Mouse (Mus musculus): ENCODE measurements at regions not wholly inside any gene's neighbourhood (a gene's known extent, or its start where the extent isn't known, plus 50 kb on each side); places are given as distances from the start of the nearest gene placed in this dataset. TPM values are rescaled to one million over a fixed set of nuclear protein-coding genes. Genes with fewer than 3 reads are reported as not detected.

- no peak for DNase-seq
Observed at GRCm38 (mm10) chr8:96680416-96681027, 792.2 kb upstream of the Got2 start.

- no peak for DNase-seq
Observed at GRCm38 (mm10) chr8:96679510-96679909, 791.2 kb upstream of the Got2 start.

- DNase-seq, result no peak
Observed at GRCm38 (mm10) chr8:96674703-96675102, 786.4 kb upstream of the Got2 start.

- no peak for DNase-seq
Observed at GRCm38 (mm10) chr8:96656495-96657279, 768.3 kb upstream of the Got2 start.

GRCm38 (mm10) chr8:96647743-96648142, 759.4 kb upstream of the Got2 start:
- DNase-seq, result peak in 1 of 2 experiments; percentile 34

Small RNAs in the stretch of these regions (microRNA-seq; reads per million reads assigned to microRNA genes)
- gene Gm24132, result not detected
